Mouse (Mus musculus): ENCODE measurements around the gene Mrps36.
"Not testable (repeated sequence)": the region's sequence is repeated elsewhere in the genome, so short reads cannot be mapped to it uniquely, and the experiment has no call there.

Mrps36 gene

GRCm38 (mm10) chr13:100732756-100733155 lies 11.7 kb downstream of the Mrps36 start:
- DNase-seq (ENCODE audit: low read depth, low spot score) = no peak

GRCm38 (mm10) chr13:100731462-100732046 lies 12.9 kb downstream of the Mrps36 start:
- not testable (repeated sequence) for DNase-seq (ENCODE audit: low read depth, low spot score)

GRCm38 (mm10) chr13:100730861-100731176 lies 13.6 kb downstream of the Mrps36 start, which contains the start of gene Cdk7:
Cdk7 (minus strand) TSS chr13:100730939.
- DNase-seq (ENCODE audit: low read depth, low spot score) = peak; percentile 98

- DNase-seq (ENCODE audit: low read depth, low spot score) = no peak
These were observed 14.2 kb downstream of the Mrps36 start for GRCm38 (mm10) chr13:100730153-100730860.

GRCm38 (mm10) chr13:100728530-100728929 lies 15.9 kb downstream of the Mrps36 start:
- not testable (repeated sequence) for DNase-seq (ENCODE audit: low read depth, low spot score)

GRCm38 (mm10) chr13:100728086-100728485 lies 16.4 kb downstream of the Mrps36 start:
- no peak for DNase-seq (ENCODE audit: low read depth, low spot score)

GRCm38 (mm10) chr13:100725194-100725593 lies 19.3 kb downstream of the Mrps36 start:
- no peak for DNase-seq (ENCODE audit: low read depth, low spot score)

GRCm38 (mm10) chr13:100724051-100724754 lies 20.3 kb downstream of the Mrps36 start:
- no peak for DNase-seq (ENCODE audit: low read depth, low spot score)

GRCm38 (mm10) chr13:100721656-100722055 lies 22.8 kb downstream of the Mrps36 start:
- no peak for DNase-seq (ENCODE audit: low read depth, low spot score)

GRCm38 (mm10) chr13:100715467-100715866 lies 29.0 kb downstream of the Mrps36 start:
- DNase-seq (ENCODE audit: low read depth, low spot score) = no peak

GRCm38 (mm10) chr13:100706206-100706605 lies 38.3 kb downstream of the Mrps36 start:
- DNase-seq (ENCODE audit: low read depth, low spot score) = no peak

GRCm38 (mm10) chr13:100703468-100703867 lies 41.0 kb downstream of the Mrps36 start:
- DNase-seq (ENCODE audit: low read depth, low spot score) = no peak

- no peak for DNase-seq (ENCODE audit: low read depth, low spot score)
These were observed 45.6 kb downstream of the Mrps36 start for GRCm38 (mm10) chr13:100698866-100699265.

GRCm38 (mm10) chr13:100697541-100697940 lies 46.9 kb downstream of the Mrps36 start:
- no peak for DNase-seq (ENCODE audit: low read depth, low spot score)

- DNase-seq (ENCODE audit: low read depth, low spot score) = no peak
These were observed 56.9 kb downstream of the Mrps36 start for GRCm38 (mm10) chr13:100687513-100687912.
